Mouse (Mus musculus) forebrain, embryonic 13.5 days (tissue): ENCODE data around the gene Cisd3. TPM values are rescaled to one million over a fixed set of nuclear protein-coding genes. Genes with fewer than 3 reads are reported as not detected.
"Not testable (repeated sequence)": the region's sequence is repeated elsewhere in the genome, so short reads cannot be mapped to it uniquely, and the experiment has no call there.

Experiments used
- ATAC-seq: fragments of 200-750 bp; cut with Nextera tagmentation; 2 replicates; pipeline ENCODE4 v1.8.0; 2017
- H3K27ac ChIP-seq: fragments of 300-500 bp; sonication (generic); 2 replicates; pipeline ENCODE4 v1.5.1; 2015; ENCODE audit warnings: inconsistent platforms, mild to moderate bottlenecking, moderate library complexity
- H3K27me3 ChIP-seq: fragments of 300-500 bp; sonication (generic); 2 replicates; pipeline ENCODE4 v1.6.1; 2015; ENCODE audit warnings: mild to moderate bottlenecking, inconsistent platforms
- H3K36me3 ChIP-seq: fragments of 300-500 bp; sonication (generic); 2 replicates; pipeline ENCODE4 v1.6.1; 2015; ENCODE audit warnings: mild to moderate bottlenecking, inconsistent platforms; ENCODE audit not compliant: poor library complexity, severe bottlenecking
- H3K4me1 ChIP-seq: fragments of 300-500 bp; sonication (generic); 2 replicates; pipeline ENCODE4 v1.6.1; 2015; ENCODE audit warnings: inconsistent platforms
- H3K4me2 ChIP-seq: fragments of 300-500 bp; sonication (generic); 2 replicates; pipeline ENCODE4 v1.6.1; 2015; ENCODE audit warnings: inconsistent platforms, mild to moderate bottlenecking, moderate library complexity
- H3K4me3 ChIP-seq: fragments of 300-500 bp; sonication (generic); 2 replicates; pipeline ENCODE4 v1.5.1; 2015; ENCODE audit warnings: mild to moderate bottlenecking, inconsistent platforms
- H3K9ac ChIP-seq: fragments of 300-500 bp; sonication (generic); 2 replicates; pipeline ENCODE4 v1.6.1; 2015; ENCODE audit warnings: mild to moderate bottlenecking, inconsistent platforms
- H3K9me3 ChIP-seq: fragments of 300-500 bp; sonication (generic); replicated peaks from 2 replicates; pipeline ENCODE4 v1.6.1; 2016; ENCODE audit warnings: inconsistent platforms
- WGBS: fragments of 180-500 bp; shearing (Covaris S2); methylation state at CpG from one replicate; pipeline ENCODE4 v1.1.7; 2015; 5-methylcytosine and 5-hydroxymethylcytosine counted together
- microRNA-seq: library from miRNA; unstranded; fragments of <30 nt; microRNA quantifications from one replicate; pipeline ENCODE4, GENCODE M21; 2016
- polyA plus RNA-seq: library from polyadenylated mRNA; unstranded; fragments of >200 nt; fragmentation: Nextera tagmentation; extraction: Ambion mirVana; gene quantifications from 2 replicates; pipeline ENCODE4 v1.2.1, GENCODE M21; 2015

Cisd3 gene
- polyA plus RNA-seq, 1 experiment from 2014 or later = 17.3 TPM

DNA sequence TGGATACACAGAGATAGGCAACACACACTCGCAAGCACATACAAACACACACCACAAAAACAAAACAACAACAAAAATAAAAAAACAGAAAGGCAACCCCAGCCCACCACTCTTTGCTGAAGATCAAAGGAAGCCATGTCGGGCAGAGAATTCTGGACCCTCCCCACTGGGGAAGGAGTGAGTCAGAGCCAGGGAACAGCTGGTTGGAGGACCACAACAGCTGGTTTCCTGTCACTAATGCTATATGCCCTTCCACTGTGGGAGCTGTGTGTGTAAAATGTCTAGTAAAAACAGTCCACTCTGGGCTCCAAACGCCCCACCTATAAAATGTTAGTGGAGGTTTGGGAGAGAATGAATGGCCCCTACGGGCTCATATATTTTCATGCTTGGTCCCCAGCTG lies 35.7 kb downstream of the Cisd3 start:
- ATAC-seq = no peak
- Histone ChIP-seq H3K27me3 (no peaks in the 10 kb centered on the region), H3K9ac (no peak overlapping the region), H3K4me1 (no peaks in the 10 kb centered on the region), H3K36me3 (peaks cover 98% of the 10 kb centered on the region), H3K4me3 (no peak overlapping the region), H3K9me3 (0 out of 2 replicates have a peak, but pooled peaks cover 7% of the 10 kb centered on the region), H3K4me2 (no peak overlapping the region), H3K27ac (no peak overlapping the region)
- 95% methylated on average over 4 of the region's 4 CpGs for WGBS

DNA sequence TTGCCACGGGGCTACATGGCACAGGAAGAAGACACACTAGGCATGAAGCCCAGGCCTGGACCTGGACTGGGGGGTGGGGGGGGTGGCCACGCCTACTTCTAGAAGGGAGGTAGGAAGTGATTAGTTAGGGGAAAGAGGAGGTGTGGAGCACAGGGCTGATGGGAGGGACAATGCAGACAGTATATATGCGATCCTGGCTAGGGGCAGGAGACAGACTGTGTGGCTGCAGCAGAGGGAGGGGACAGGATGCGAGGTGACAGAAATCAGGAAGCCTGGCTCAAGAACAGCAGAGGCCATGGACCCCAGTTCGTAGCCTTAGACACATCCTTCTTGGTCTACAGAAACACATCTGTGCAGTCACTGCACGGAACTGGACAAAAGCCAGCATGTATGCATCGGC lies 38.1 kb downstream of the Cisd3 start:
- no peaks in the 10 kb centered on the region for H3K4me1 ChIP-seq
- H3K27me3 ChIP-seq = no peaks in the 10 kb centered on the region
- ATAC-seq = no peak
- H3K36me3 ChIP-seq = peaks cover 99% of the 10 kb centered on the region
- H3K4me3 ChIP-seq = no peak overlapping the region
- H3K9me3 ChIP-seq = 0 out of 2 replicates have a peak, but pooled peaks cover 7% of the 10 kb centered on the region
- H3K9ac ChIP-seq = no peak overlapping the region
- no peak overlapping the region for H3K27ac ChIP-seq
- 93% methylated on average over 7 of the region's 7 CpGs for WGBS
- H3K4me2 ChIP-seq = no peak overlapping the region

DNA sequence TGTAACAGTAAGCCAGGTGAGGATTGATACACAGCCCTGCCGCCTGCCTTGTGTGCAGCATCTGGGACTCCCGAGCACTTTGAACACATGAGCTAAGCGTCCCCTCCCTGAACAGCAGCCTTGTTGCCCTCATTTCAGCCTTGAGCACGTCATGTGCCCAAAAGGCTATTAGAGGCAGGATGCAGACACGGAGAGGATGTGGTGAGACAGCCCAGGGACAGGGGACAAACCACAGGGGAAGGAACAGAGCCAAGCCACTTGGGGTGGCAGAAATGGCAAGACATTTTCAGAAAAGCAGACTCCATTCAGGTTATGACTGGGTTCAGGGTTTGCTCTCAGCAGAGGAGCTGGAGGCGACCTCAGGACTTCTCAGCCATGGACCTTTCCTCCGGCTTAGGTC lies 42.7 kb downstream of the Cisd3 start:
- WGBS = 85% methylated on average over 7 of the region's 7 CpGs
- H3K4me1 ChIP-seq = no peaks in the 10 kb centered on the region
- H3K4me2 ChIP-seq = no peak overlapping the region
- H3K9me3 ChIP-seq = no peaks in the 10 kb centered on the region
- H3K36me3 ChIP-seq = peaks cover 93% of the 10 kb centered on the region
- H3K27ac ChIP-seq = no peak overlapping the region
- H3K27me3 ChIP-seq = no peaks in the 10 kb centered on the region
- ATAC-seq = no peak
- H3K4me3 ChIP-seq = no peak overlapping the region
- H3K9ac ChIP-seq = no peak overlapping the region

DNA sequence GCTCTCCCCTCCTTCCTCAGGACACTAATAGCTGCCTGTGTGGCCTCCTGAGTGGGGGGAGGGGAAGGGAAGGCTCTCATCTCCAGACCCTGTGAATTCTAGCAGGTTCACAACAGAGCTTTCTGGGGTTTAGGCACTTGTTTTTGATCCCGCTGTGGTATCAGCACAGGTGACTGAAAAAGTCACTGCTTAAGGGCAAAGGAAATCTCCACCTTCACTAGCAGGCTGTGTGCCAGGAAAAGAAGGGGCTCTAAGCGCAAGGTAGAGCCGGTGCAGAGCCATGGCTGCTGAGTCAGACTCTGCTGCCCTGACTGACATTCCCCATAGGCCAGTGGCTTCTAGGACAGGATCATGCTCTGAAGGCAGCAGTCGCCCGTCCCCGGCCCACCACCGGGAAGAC lies 43.1 kb downstream of the Cisd3 start:
- Histone ChIP-seq H3K4me2 (no peak overlapping the region), H3K36me3 (peaks cover 89% of the 10 kb centered on the region), H3K4me3 (no peak overlapping the region), H3K27me3 (no peaks in the 10 kb centered on the region), H3K9ac (no peak overlapping the region), H3K9me3 (no peaks in the 10 kb centered on the region), H3K27ac (no peak overlapping the region), H3K4me1 (peaks cover 3% of the 10 kb centered on the region; the same call in 1 of the 2 replicates)
- no peak for ATAC-seq
- WGBS = 85% methylated on average over 7 of the region's 7 CpGs

DNA sequence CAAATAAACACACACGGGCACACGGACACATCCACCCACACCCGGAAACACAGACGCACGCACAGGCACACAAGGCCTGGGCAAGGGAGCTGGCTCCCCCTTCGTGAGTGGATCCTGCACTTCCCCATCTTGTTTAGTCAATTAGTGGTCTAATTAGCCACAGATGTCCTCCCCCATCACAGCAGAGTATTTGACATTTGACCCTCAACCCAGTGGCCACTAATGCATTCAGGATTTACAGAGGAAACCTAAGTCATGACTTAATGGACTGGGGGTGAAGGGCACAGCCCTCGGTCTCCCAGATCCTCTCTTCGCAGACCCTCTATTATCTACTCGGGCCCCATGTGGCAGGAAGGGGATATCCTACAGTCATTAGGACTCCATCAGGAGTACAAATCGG lies 48.1 kb downstream of the Cisd3 start:
- no peaks in the 10 kb centered on the region for H3K27me3 ChIP-seq
- peaks cover 4% of the 10 kb centered on the region; the same call in 1 of the 2 replicates for H3K4me1 ChIP-seq
- 39% methylated on average over 10 of the region's 10 CpGs for WGBS
- H3K36me3 ChIP-seq = peaks cover 40% of the 10 kb centered on the region
- no peak overlapping the region for H3K4me3 ChIP-seq
- no peak overlapping the region for H3K27ac ChIP-seq
- no peak overlapping the region for H3K4me2 ChIP-seq
- ATAC-seq = no peak
- H3K9ac ChIP-seq = no peak overlapping the region
- H3K9me3 ChIP-seq = no peaks in the 10 kb centered on the region

DNA sequence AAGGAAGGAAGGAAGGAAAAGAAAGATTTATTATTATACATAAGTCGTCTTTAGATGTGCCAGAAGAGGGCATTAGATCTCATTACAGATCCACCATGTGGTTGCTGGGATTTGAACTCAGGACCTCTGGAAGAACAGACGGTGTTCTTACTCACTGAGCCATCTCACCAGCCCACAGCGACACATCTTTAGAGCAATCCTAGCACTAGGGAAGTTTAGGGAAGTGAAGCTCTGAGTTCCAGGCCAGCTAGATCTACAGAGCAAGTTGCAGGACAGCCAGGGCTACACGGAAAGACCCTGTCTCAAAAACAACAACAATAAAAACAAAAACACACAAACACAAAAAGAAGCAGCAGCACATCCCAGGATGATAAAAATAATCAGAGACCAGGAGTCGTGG lies 49.2 kb downstream of the Cisd3 start:
- H3K4me1 ChIP-seq, H3K27ac ChIP-seq, H3K9ac ChIP-seq, H3K27me3 ChIP-seq, H3K9me3 ChIP-seq, ATAC-seq, H3K4me2 ChIP-seq, H3K4me3 ChIP-seq: not testable (repeated sequence)
- WGBS = 92% methylated on average over 5 of the region's 5 CpGs
- peaks cover 29% of the 10 kb centered on the region for H3K36me3 ChIP-seq

DNA sequence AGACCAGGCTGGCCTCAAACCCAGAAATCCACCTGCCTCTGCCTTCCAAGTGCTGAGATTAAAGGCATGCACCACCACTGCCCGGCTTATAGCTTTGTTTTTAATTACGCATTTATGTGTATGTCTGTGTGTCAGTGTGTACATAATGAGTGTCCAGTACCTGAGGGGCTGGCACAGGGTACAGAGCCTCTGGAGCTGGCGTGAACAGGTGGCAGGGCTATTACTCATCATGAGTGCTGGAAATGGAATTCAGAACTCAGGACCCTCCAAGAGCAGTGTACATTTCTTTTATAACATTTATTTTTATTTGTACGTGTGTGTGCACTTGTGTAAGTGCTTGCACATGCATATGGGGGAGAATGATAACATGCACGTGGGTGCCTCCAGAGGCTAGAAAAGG lies 51.0 kb downstream of the Cisd3 start:
- no peak overlapping the region for H3K9ac ChIP-seq
- no peak for ATAC-seq
- no peak overlapping the region for H3K4me3 ChIP-seq
- no peak overlapping the region for H3K4me2 ChIP-seq
- peaks cover 13% of the 10 kb centered on the region; the same call in 1 of the 2 replicates for H3K4me1 ChIP-seq
- H3K27me3 ChIP-seq = no peaks in the 10 kb centered on the region
- H3K36me3 ChIP-seq = peaks cover 14% of the 10 kb centered on the region
- no peaks in the 10 kb centered on the region for H3K9me3 ChIP-seq
- WGBS = 92% methylated on average over 5 of the region's 5 CpGs
- H3K27ac ChIP-seq = no peak overlapping the region

DNA sequence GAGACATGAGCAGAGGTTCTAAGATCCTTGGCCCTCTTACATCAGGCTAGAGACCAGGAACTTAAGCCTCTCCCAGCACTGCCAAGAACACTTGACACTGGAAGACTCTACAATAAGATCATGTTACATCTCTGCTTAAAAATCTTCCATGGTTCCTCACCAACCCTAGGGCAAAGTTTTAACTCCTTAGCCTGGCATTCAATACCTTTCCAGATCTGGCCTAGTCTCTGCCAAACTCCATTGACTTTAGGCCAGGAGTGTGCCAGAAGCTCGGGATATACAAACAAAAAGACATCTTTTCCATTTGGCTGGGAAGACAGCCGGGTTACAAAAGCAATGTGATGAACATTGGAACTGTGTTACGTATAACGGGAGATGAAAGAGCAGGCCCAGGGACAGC lies 52.0 kb downstream of the Cisd3 start:
- no peak overlapping the region for H3K4me3 ChIP-seq
- no peak overlapping the region for H3K9ac ChIP-seq
- 75% methylated on average over 4 of the region's 4 CpGs for WGBS

More for the DNA sequence above, 52.0 kb downstream of the Cisd3 start:
- ATAC-seq = no peak
- no peaks in the 10 kb centered on the region for H3K9me3 ChIP-seq
- H3K27me3 ChIP-seq = no peaks in the 10 kb centered on the region
- H3K4me2 ChIP-seq = no peak overlapping the region
- peaks cover 20% of the 10 kb centered on the region for H3K4me1 ChIP-seq
- H3K36me3 ChIP-seq = 0 out of 2 replicates have a peak, but pooled peaks cover 4% of the 10 kb centered on the region
- no peak overlapping the region for H3K27ac ChIP-seq

Small RNAs within 50 kb of the gene (microRNA-seq; reads per million reads assigned to microRNA genes)
- gene Gm24158 = not detected
- gene Mir6927 = not detected

Other genes with a start within 250 kb of the Cisd3 start
- gene 4933428G20Rik, start 185.5 kb upstream of the Cisd3 start, polyA plus RNA-seq = 0.46 and 1.0 TPM in 2 replicates
- gene Srcin1, start 109.6 kb upstream of the Cisd3 start, polyA plus RNA-seq = 5.6 and 6.4 TPM in 2 replicates
- 3.5 and 3.9 TPM in 2 replicates for gene Epop, start 56.1 kb upstream of the Cisd3 start, polyA plus RNA-seq
- 3.2 and 3.5 TPM in 2 replicates for gene Mllt6, start 22.4 kb upstream of the Cisd3 start, polyA plus RNA-seq
- gene Pcgf2, start 14.7 kb downstream of the Cisd3 start, polyA plus RNA-seq = 21.5 and 22.9 TPM in 2 replicates
- 559 and 571 TPM in 2 replicates for gene Psmb3, start 17.6 kb downstream of the Cisd3 start, polyA plus RNA-seq
- gene Pip4k2b, start 58.9 kb downstream of the Cisd3 start, polyA plus RNA-seq = 3.5 and 4.2 TPM in 2 replicates
- gene Cwc25, start 80.7 kb downstream of the Cisd3 start, polyA plus RNA-seq = 18.0 and 20.1 TPM in 2 replicates
- 0.62 and 0.76 TPM in 2 replicates for gene 1700001P01Rik, start 90.1 kb downstream of the Cisd3 start, polyA plus RNA-seq
- gene Rpl23, start 96.6 kb downstream of the Cisd3 start, polyA plus RNA-seq = 386 and 461 TPM in 2 replicates
- 95.3 and 109 TPM in 2 replicates for gene Lasp1, start 113.2 kb downstream of the Cisd3 start, polyA plus RNA-seq
- gene B230217C12Rik, start 155.0 kb downstream of the Cisd3 start, polyA plus RNA-seq = 17.4 and 18.7 TPM in 2 replicates
- 0.78 and 1.4 TPM in 2 replicates for gene Fbxo47, start 198.3 kb downstream of the Cisd3 start, polyA plus RNA-seq